Mouse (Mus musculus): ENCODE measurements around the gene Gm21953. TPM values are rescaled to one million over a fixed set of nuclear protein-coding genes. Genes with fewer than 3 reads are reported as not detected.
"Not testable (repeated sequence)": the region's sequence is repeated elsewhere in the genome, so short reads cannot be mapped to it uniquely, and the experiment has no call there.

The Gm21953 gene
- polyA plus RNA-seq (2012; rRNA removed), result not detected in 2 replicates

DNA sequence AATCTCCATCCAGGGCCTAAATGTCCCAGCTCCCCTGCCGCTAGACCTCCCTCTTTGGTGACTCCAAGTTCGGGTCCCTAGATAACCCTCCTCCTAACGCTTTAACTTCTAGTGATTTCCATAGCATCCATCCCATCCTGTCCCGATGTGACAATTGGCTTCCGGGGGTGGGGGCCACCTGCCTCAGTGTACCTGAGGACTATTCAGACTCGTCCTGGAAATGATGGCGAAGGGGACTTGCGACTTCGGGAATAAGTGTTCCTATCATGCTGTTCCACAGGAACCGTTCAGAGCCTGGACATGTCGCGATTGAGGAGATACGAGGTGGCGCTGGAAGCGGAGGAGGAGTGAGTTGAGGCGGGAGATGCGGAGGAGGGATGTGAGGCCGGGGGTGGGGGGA lies at the start of gene Gm21953:
Gm21953 (plus strand) TSS at position 301 of the 400 bp plus-strand sequence.
- H3K4me3 ChIP-seq (ENCODE audit: control insufficient read depth, low read depth, low read length); H3K4me1 ChIP-seq (ENCODE audit: control insufficient read depth, insufficient read depth, low read length); H3K27me3 ChIP-seq (ENCODE audit: control insufficient read depth, insufficient read depth, low read length); H3K36me3 ChIP-seq (ENCODE audit: control insufficient read depth, insufficient read depth, low read length); H3K27ac ChIP-seq (ENCODE audit: control insufficient read depth, insufficient read depth, low read depth, low read length): not testable (repeated sequence)

DNA sequence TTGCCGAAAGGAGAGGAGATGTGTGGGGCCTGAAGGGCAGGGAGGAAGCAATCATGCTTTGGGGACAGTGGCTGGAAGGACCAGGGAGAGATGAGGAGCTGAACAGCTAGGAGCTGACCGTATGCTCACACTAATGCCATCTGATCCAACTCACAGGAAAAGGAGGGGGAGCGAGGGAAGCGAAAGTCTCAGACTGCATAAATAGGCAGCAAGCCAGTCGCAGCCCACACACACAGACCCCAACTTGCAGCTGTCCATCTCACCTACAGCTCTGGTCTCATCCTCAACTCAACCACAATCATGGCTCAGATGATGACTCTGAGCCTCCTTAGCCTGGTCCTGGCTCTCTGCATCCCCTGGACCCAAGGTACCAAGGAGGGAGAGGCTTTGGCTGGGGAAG lies 38.6 kb upstream of the Gm21953 start, which contains the start of gene Ccl21b:
Ccl21b (plus strand) TSS at position 301 of the 400 bp plus-strand sequence.
- not testable (repeated sequence) for H3K4me3 ChIP-seq (ENCODE audit: control insufficient read depth, low read depth, low read length); H3K27me3 ChIP-seq (ENCODE audit: control insufficient read depth, insufficient read depth, low read length); H3K36me3 ChIP-seq (ENCODE audit: control insufficient read depth, insufficient read depth, low read length); H3K27ac ChIP-seq (ENCODE audit: control insufficient read depth, insufficient read depth, low read depth, low read length); H3K4me1 ChIP-seq (ENCODE audit: control insufficient read depth, insufficient read depth, low read length)

DNA sequence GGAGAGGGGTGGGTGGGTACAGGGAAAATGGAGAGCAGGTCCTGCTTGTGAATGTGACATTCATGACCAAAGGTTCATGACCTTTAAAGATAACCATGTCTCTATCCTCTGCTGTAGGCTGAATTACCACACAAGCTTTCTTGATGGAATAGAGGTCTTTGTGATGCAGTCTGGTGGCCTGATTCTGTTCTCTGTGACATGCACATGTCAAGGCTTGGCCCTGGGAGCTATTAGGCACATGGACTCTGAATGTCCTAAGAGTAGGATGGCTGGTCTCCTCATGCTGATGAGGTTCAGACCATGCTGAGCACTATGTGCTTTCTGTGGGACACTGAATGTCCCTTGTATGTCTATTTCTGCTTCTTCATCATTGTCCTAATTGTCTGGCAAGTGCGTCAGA lies 24.0 kb downstream of the Gm21953 start, which contains the start of gene Fam205a3:
Fam205a3 (plus strand) TSS at position 301 of the 400 bp plus-strand sequence.
- H3K27me3 ChIP-seq (ENCODE audit: control insufficient read depth, insufficient read depth, low read length); H3K27ac ChIP-seq (ENCODE audit: control insufficient read depth, insufficient read depth, low read depth, low read length); H3K36me3 ChIP-seq (ENCODE audit: control insufficient read depth, insufficient read depth, low read length); H3K4me1 ChIP-seq (ENCODE audit: control insufficient read depth, insufficient read depth, low read length); H3K4me3 ChIP-seq (ENCODE audit: control insufficient read depth, low read depth, low read length): not testable (repeated sequence)

Other genes with a start within 250 kb of the Gm21953 start
- gene Gm3893, start 203.1 kb upstream of the Gm21953 start, polyA plus RNA-seq (2012; rRNA removed), result not detected in 2 replicates
- 0.28 TPM in 1 of 2 replicates, not detected in the other for gene Gm13304, start 179.4 kb upstream of the Gm21953 start, polyA plus RNA-seq (2012; rRNA removed)
- gene Gm13306, start 140.8 kb upstream of the Gm21953 start, polyA plus RNA-seq (2012; rRNA removed), result 65.1 and 89.5 TPM in 2 replicates
- 7.8 and 8.0 TPM in 2 replicates for gene Gm13305, start 125.7 kb upstream of the Gm21953 start, polyA plus RNA-seq (2012; rRNA removed)
- not detected in 2 replicates for gene Gm10600, start 53.6 kb upstream of the Gm21953 start, polyA plus RNA-seq (2012; rRNA removed)
- not detected in 2 replicates for gene Ccl21b, start 38.5 kb upstream of the Gm21953 start, polyA plus RNA-seq (2012; rRNA removed)
- gene Fam205a3, start 24.1 kb downstream of the Gm21953 start, polyA plus RNA-seq (2012; rRNA removed), result not detected in 2 replicates
- not detected in 2 replicates for gene Gm21586, start 145.1 kb downstream of the Gm21953 start, polyA plus RNA-seq (2012; rRNA removed)
- 4.4 and 5.1 TPM in 2 replicates for gene Gm2163, start 172.5 kb downstream of the Gm21953 start, polyA plus RNA-seq (2012; rRNA removed)
- gene Fam205a2, start 233.9 kb downstream of the Gm21953 start, polyA plus RNA-seq (2012; rRNA removed), result not detected in 2 replicates